Mouse (Mus musculus) neural tube, embryonic 11.5 days (tissue): ENCODE results near the gene Gstp2. TPM values are rescaled to one million over a fixed set of nuclear protein-coding genes. Genes with fewer than 3 reads are reported as not detected.

ENCODE experiments used
- ATAC-seq: fragments of 200-750 bp; cut with Nextera tagmentation; 2 replicates; pipeline ENCODE4 v1.8.0; 2017; ENCODE audit warnings: moderate number of reproducible peaks, mild to moderate bottlenecking, moderate TSS enrichment, moderate library complexity; ENCODE audit not compliant: insufficient read depth, low FRiP score, low TSS enrichment
- DNase-seq: peaks from one replicate; pipeline ENCODE4 v3.0.0-alpha.2; 2015; ENCODE audit warnings: low spot score
- H3K27ac ChIP-seq: fragments of 300-500 bp; sonication (generic); 2 replicates; pipeline ENCODE4 v1.5.1; 2014; ENCODE audit warnings: low read depth, mild to moderate bottlenecking, low read length
- H3K27me3 ChIP-seq: fragments of 300-500 bp; sonication (generic); 2 replicates; pipeline ENCODE4 v1.6.1; 2014; ENCODE audit warnings: mild to moderate bottlenecking, low read length, mixed read lengths; ENCODE audit not compliant: control insufficient read depth, insufficient read depth
- H3K36me3 ChIP-seq: fragments of 300-500 bp; sonication (generic); 2 replicates; pipeline ENCODE4 v1.6.1; 2014; ENCODE audit warnings: mild to moderate bottlenecking, low read length, moderate library complexity, mixed read lengths; ENCODE audit not compliant: control insufficient read depth, insufficient read depth
- H3K4me1 ChIP-seq: fragments of 300-500 bp; sonication (generic); 2 replicates; pipeline ENCODE4 v1.6.1; 2014; ENCODE audit warnings: low read length, mixed read lengths; ENCODE audit not compliant: control insufficient read depth, insufficient read depth
- H3K4me2 ChIP-seq: fragments of 300-500 bp; sonication (generic); 2 replicates; pipeline ENCODE4 v1.6.1; 2014; ENCODE audit warnings: low read depth, mild to moderate bottlenecking, moderate library complexity
- H3K4me3 ChIP-seq: fragments of 300-500 bp; sonication (generic); 2 replicates; pipeline ENCODE4 v1.5.1; 2014; ENCODE audit warnings: low read depth, low read length
- H3K9ac ChIP-seq: fragments of 300-500 bp; sonication (generic); 2 replicates; pipeline ENCODE4 v1.6.1; 2014; ENCODE audit warnings: mild to moderate bottlenecking, low read length
- H3K9me3 ChIP-seq: fragments of 300-500 bp; sonication (generic); 2 replicates; pipeline ENCODE4 v1.6.1; 2016; ENCODE audit warnings: low read length; ENCODE audit not compliant: control insufficient read depth
- WGBS: fragments of 180-500 bp; shearing (Covaris S2); extraction: QIAGEN DNeasy Blood & Tissue Kit; methylation state at CpG from one replicate; pipeline ENCODE4 v1.1.7; 2014; 5-methylcytosine and 5-hydroxymethylcytosine counted together
- polyA plus RNA-seq: library from polyadenylated mRNA; unstranded; fragments of >200 nt; fragmentation: Nextera tagmentation; extraction: Ambion mirVana; gene quantifications from 2 replicates; pipeline ENCODE4 v1.2.1, GENCODE M21; 2014

The Gstp2 gene
- polyA plus RNA-seq, 1 experiment from 2014 or later: 0.68 TPM

DNA sequence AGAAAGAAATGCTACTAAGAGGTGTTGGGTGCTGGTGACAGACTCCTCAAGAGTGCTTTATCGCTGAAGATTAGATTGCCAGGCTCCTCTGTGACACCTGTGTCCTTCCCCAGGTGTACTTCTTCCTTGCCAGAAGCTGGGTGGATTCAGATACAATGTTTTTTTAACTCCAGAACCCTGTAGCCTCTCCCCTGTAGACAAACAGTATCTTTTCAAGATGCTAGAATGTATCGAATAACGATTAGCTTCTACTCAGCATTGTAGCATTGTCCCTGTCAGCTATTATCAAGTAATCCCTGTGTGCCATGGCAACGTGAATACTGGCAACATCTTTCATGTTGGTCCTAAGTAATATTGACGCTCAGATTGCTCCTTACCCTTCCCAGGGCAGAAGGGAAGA lies 12.1 kb downstream of the Gstp2 start:
- Histone ChIP-seq H3K9me3 (no peaks in the 10 kb centered on the region), H3K36me3 (no peaks in the 10 kb centered on the region), H3K9ac (no peak overlapping the region), H3K27ac (no peak overlapping the region), H3K4me1 (no peaks in the 10 kb centered on the region), H3K27me3 (no peaks in the 10 kb centered on the region), H3K4me3 (no peak overlapping the region), H3K4me2 (no peak overlapping the region)
- 75% methylated on average over 5 of the region's 5 CpGs for WGBS
- DNase-seq: no peak
- ATAC-seq: no peak

GRCm38 (mm10) chr19:4033298-4033697 lies 12.5 kb downstream of the Gstp2 start:
- no peaks in the 10 kb centered on the region for H3K9me3 ChIP-seq
- no peaks in the 10 kb centered on the region for H3K4me1 ChIP-seq
- 77% methylated on average over 3 of the region's 3 CpGs for WGBS
- H3K27ac ChIP-seq: no peak overlapping the region
- DNase-seq (no peak), ATAC-seq (no peak)
- no peaks in the 10 kb centered on the region for H3K27me3 ChIP-seq
- no peaks in the 10 kb centered on the region for H3K36me3 ChIP-seq
- H3K4me3 ChIP-seq: no peak overlapping the region
- H3K9ac ChIP-seq: no peak overlapping the region
- H3K4me2 ChIP-seq: no peak overlapping the region

- DNase-seq (no peak), ATAC-seq (no peak)
- Histone ChIP-seq H3K4me1 (no peaks in the 10 kb centered on the region), H3K9ac (no peak overlapping the region), H3K9me3 (no peaks in the 10 kb centered on the region), H3K36me3 (no peaks in the 10 kb centered on the region), H3K4me3 (no peak overlapping the region), H3K27ac (no peak overlapping the region), H3K4me2 (no peak overlapping the region), H3K27me3 (no peaks in the 10 kb centered on the region)
- 66% methylated on average over 7 of the region's 7 CpGs for WGBS
Observed at GRCm38 (mm10) chr19:4032668-4033067, 13.2 kb downstream of the Gstp2 start.

DNA sequence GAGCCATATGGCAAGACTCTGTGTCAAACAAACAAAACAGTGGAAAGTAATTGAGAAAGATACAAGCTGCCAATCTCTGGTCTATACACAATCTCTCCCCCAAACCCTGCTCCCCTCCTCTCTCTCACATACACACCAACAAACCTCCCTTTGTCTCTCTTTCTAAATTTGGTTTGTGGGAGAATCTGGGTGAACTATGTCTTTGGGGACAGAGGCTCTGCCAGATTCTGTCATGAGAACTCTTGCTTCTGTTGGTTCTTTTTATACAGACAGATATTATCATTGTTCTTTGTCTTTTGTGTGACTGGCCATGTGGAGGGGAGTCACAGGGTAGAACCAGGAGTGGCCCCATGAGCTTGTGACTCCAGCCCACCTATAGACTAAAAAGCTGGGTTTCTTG lies 18.2 kb downstream of the Gstp2 start:
- ATAC-seq (no peak), DNase-seq (no peak)
- no peaks in the 10 kb centered on the region for H3K36me3 ChIP-seq
- H3K27me3 ChIP-seq: no peaks in the 10 kb centered on the region
- H3K4me1 ChIP-seq: no peaks in the 10 kb centered on the region
- no peaks in the 10 kb centered on the region for H3K9me3 ChIP-seq
- H3K4me2 ChIP-seq: no peak overlapping the region
- no peak overlapping the region for H3K9ac ChIP-seq
- H3K4me3 ChIP-seq: no peak overlapping the region
- no peak overlapping the region for H3K27ac ChIP-seq

GRCm38 (mm10) chr19:4023185-4023584 lies 22.6 kb downstream of the Gstp2 start:
- ATAC-seq: no peak
- Histone ChIP-seq H3K27ac (no peak overlapping the region), H3K4me1 (no peaks in the 10 kb centered on the region), H3K4me2 (no peak overlapping the region), H3K4me3 (no peak overlapping the region), H3K36me3 (no peaks in the 10 kb centered on the region), H3K9ac (no peak overlapping the region), H3K27me3 (no peaks in the 10 kb centered on the region), H3K9me3 (no peaks in the 10 kb centered on the region)
- DNase-seq: no peak
- 74% methylated on average over 7 of the region's 7 CpGs for WGBS

GRCm38 (mm10) chr19:4018743-4019583 lies 26.9 kb downstream of the Gstp2 start:
- H3K4me2 ChIP-seq: no peak overlapping the region
- H3K9me3 ChIP-seq: no peaks in the 10 kb centered on the region
- 37% methylated on average over 18 of the region's 18 CpGs for WGBS
- no peaks in the 10 kb centered on the region for H3K36me3 ChIP-seq
- ATAC-seq (no peak), DNase-seq (peak; percentile 73)
- H3K4me3 ChIP-seq: no peak overlapping the region
- H3K9ac ChIP-seq: no peak overlapping the region
- no peaks in the 10 kb centered on the region for H3K4me1 ChIP-seq
- H3K27ac ChIP-seq: no peak overlapping the region
- H3K27me3 ChIP-seq: no peaks in the 10 kb centered on the region

GRCm38 (mm10) chr19:4017921-4018587 lies 27.8 kb downstream of the Gstp2 start:
- H3K36me3 ChIP-seq: no peaks in the 10 kb centered on the region
- DNase-seq (no peak), ATAC-seq (no peak)
- H3K27ac ChIP-seq: no peak overlapping the region
- no peak overlapping the region for H3K9ac ChIP-seq
- H3K4me3 ChIP-seq: no peak overlapping the region
- H3K4me2 ChIP-seq: no peak overlapping the region
- no peaks in the 10 kb centered on the region for H3K4me1 ChIP-seq
- 67% methylated on average over 10 of the region's 10 CpGs for WGBS
- no peaks in the 10 kb centered on the region for H3K9me3 ChIP-seq
- no peaks in the 10 kb centered on the region for H3K27me3 ChIP-seq

DNA sequence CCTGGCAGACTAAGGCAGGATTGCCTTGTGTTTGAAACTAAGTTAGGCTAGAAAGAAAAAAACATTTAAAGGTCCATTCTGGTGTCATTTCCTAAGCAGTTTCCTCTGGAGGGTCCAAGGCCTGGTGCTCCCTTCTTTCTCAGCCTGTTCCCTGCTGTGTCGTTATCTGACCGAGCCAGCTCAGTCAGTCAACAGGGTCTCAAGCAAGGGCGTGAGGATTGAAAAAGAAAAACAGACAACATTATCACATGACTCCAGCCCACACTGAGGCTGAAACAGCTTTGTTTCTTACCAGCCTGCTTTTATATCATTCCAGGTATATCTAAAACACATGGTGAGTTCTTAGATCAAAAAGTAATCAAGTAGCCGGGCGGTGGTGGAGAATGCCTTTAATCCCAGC lies 30.2 kb downstream of the Gstp2 start:
- Histone ChIP-seq H3K4me3 (no peak overlapping the region), H3K36me3 (no peaks in the 10 kb centered on the region), H3K4me2 (no peak overlapping the region), H3K9me3 (no peaks in the 10 kb centered on the region), H3K27me3 (no peaks in the 10 kb centered on the region), H3K27ac (no peak overlapping the region), H3K9ac (no peak overlapping the region), H3K4me1 (peaks cover 5% of the 10 kb centered on the region)
- DNase-seq (no peak), ATAC-seq (no peak)
- WGBS: 72% methylated on average over 5 of the region's 5 CpGs

DNA sequence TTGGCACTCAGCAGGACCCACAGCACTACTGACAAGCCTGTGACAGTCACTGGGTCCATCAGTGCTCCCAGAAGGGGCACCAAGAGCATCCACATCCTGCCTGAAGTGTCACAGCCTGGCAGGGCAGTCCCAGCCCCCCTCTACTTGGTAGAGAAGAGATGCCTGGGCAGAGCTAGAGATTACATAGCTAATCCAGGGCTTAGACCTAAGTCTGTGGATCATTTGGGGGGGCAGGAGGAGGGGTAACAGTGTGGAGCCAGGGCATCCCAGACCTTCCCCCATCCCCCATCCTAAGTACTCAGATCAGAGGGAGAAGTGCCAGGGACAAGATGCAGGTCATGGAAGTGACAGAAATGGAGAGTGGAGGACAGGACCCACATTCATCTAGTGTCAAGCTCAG lies 31.0 kb downstream of the Gstp2 start:
- ATAC-seq: no peak

More for the DNA sequence above, 31.0 kb downstream of the Gstp2 start:
- H3K9ac ChIP-seq: no peak overlapping the region
- H3K27me3 ChIP-seq: no peaks in the 10 kb centered on the region
- no peaks in the 10 kb centered on the region for H3K36me3 ChIP-seq
- no peak for DNase-seq
- no peaks in the 10 kb centered on the region for H3K9me3 ChIP-seq
- H3K4me2 ChIP-seq: no peak overlapping the region
- H3K4me3 ChIP-seq: no peak overlapping the region
- peaks cover 5% of the 10 kb centered on the region for H3K4me1 ChIP-seq
- no peak overlapping the region for H3K27ac ChIP-seq
